Mouse (Mus musculus): Measurements from ENCODE around the gene Creb3l4. TPM values are rescaled to one million over a fixed set of nuclear protein-coding genes. Genes with fewer than 3 reads are reported as not detected.

Gene Creb3l4
- polyA plus RNA-seq, 1 experiment from 2014 or later, result 3.3 TPM

GRCm38 (mm10) chr3:90202884-90203283 lies 40.4 kb downstream of the Creb3l4 start:
- H3K4me2 ChIP-seq, result no peak overlapping the region
- peaks cover 9% of the 10 kb centered on the region for H3K36me3 ChIP-seq
- no peaks in the 10 kb centered on the region for H3K4me1 ChIP-seq (replicated peaks)
- no peak overlapping the region for H3K9ac ChIP-seq
- H3K27me3 ChIP-seq, result no peaks in the 10 kb centered on the region
- H3K27ac ChIP-seq (replicated peaks), result no peak overlapping the region
- 72% methylated on average over 1 of the region's 1 CpGs for WGBS
- H3K4me3 ChIP-seq, result no peak overlapping the region
- no peaks in the 10 kb centered on the region for H3K9me3 ChIP-seq
- ATAC-seq (ENCODE audit: low read depth), result no peak

- Histone ChIP-seq H3K4me2 (no peak overlapping the region), H3K4me3 (no peak overlapping the region), H3K27me3 (no peaks in the 10 kb centered on the region), H3K9ac (no peak overlapping the region), H3K36me3 (no peaks in the 10 kb centered on the region), H3K4me1 (replicated peaks) (no peaks in the 10 kb centered on the region), H3K27ac (replicated peaks) (no peak overlapping the region), H3K9me3 (no peaks in the 10 kb centered on the region)
- WGBS, result 95% methylated on average over 1 of the region's 1 CpGs
- no peak for ATAC-seq (ENCODE audit: low read depth)
Measured at GRCm38 (mm10) chr3:90197548-90197947, 45.8 kb downstream of the Creb3l4 start.

DNA sequence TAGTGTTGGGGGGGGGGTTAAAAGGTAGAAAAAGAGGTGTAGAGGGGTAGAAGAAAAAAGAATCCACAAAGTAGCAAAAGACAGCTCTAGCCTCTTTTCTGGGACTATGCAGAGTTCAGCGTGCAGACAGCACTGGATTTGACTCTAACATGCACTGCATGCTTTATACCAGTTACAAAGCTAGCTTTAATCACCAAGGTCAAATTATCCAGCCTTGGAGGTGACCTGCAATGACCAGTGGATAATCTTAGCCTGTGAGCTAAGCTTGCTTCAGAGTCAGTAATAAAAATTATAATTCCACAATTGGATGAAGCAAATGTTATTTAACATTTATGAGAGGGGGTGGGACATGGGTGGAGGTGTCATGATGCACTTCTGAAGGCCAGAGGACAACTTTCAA lies 47.7 kb downstream of the Creb3l4 start:
- no peak overlapping the region for H3K4me3 ChIP-seq
- H3K27ac ChIP-seq (replicated peaks), result no peak overlapping the region
- no peaks in the 10 kb centered on the region for H3K27me3 ChIP-seq
- no peak overlapping the region for H3K9ac ChIP-seq
- H3K36me3 ChIP-seq, result no peaks in the 10 kb centered on the region
- no peaks in the 10 kb centered on the region for H3K9me3 ChIP-seq
- no peak for ATAC-seq (ENCODE audit: low read depth)
- 79% methylated on average over 1 of the region's 1 CpGs for WGBS
- no peaks in the 10 kb centered on the region for H3K4me1 ChIP-seq (replicated peaks)
- H3K4me2 ChIP-seq, result no peak overlapping the region

DNA sequence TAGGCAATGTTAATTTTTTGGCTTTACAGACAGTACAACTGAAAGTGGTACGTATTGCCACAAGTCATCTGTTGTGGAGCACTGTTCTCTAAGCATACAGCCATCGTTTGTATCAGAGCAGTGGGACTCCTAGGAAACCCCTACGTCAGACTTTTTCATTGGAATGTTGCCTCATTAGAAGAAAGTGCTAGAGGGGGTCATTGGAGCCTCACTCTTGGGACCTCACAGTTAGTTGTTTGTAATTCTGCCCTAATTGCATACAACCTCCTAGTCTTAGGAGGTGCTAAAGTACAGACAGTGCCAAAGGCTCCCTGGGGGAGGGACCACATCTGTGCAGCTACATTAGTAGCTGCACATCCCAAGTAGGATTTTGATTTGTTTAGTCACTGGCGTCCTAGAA lies 48.6 kb downstream of the Creb3l4 start:
- Histone ChIP-seq H3K27ac (replicated peaks) (no peak overlapping the region), H3K4me2 (no peak overlapping the region), H3K4me1 (replicated peaks) (no peaks in the 10 kb centered on the region), H3K4me3 (no peak overlapping the region), H3K9ac (no peak overlapping the region), H3K36me3 (no peaks in the 10 kb centered on the region), H3K27me3 (no peaks in the 10 kb centered on the region), H3K9me3 (no peaks in the 10 kb centered on the region)
- 46% methylated on average over 4 of the region's 4 CpGs for WGBS
- no peak for ATAC-seq (ENCODE audit: low read depth)

DNA sequence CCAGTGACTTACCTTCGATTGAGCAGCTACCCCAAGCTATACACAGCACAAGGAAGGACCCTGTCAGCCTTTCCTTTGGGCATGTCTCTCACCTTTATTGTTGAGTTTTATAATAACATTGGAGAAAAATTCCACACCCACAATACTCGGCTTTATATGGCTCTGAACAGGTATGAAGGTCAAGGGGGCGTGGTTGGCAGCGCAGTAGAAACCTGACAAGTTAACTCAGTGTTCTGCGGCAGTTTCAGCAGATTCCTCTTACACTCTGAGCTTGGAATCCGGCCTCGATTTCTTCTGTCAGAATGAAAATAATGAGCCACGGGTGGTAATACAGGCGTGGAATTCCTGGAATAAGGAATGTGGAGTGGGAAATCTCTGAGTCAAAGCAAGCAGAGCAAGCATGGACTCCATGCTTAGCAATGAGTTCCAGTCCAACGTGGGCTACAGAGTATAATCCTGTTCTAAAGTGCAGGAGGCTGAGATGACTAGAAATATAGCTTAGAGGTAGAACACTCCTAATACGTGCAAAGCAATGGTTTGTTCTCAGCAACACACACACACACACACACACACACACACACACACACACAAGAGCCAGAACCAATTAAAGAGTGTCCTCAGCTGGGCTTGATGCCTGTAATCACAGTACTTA lies 52.3 kb downstream of the Creb3l4 start:
- ATAC-seq (ENCODE audit: low read depth), result no peak
- no peaks in the 10 kb centered on the region for H3K9me3 ChIP-seq
- H3K27me3 ChIP-seq, result no peaks in the 10 kb centered on the region
- no peaks in the 10 kb centered on the region for H3K4me1 ChIP-seq (replicated peaks)
- 83% methylated on average over 11 of the region's 11 CpGs for WGBS
- no peaks in the 10 kb centered on the region for H3K36me3 ChIP-seq
- H3K9ac ChIP-seq, result no peak overlapping the region
- no peak overlapping the region for H3K4me2 ChIP-seq
- H3K27ac ChIP-seq (replicated peaks), result no peak overlapping the region
- H3K4me3 ChIP-seq, result no peak overlapping the region

Small RNA genes within 50 kb of the gene (microRNA-seq; reads per million reads assigned to microRNA genes)
- not detected for gene Mir7012

Other genes with a start within 250 kb of the Creb3l4 start
- 120 and 133 TPM in 2 replicates for gene Hax1, start 244.7 kb downstream of the Creb3l4 start, polyA plus RNA-seq (2015; fragmentation: Nextera tagmentation; extraction: Ambion mirVana)
- gene 4933434E20Rik, start 191.9 kb downstream of the Creb3l4 start, polyA plus RNA-seq (2015; fragmentation: Nextera tagmentation; extraction: Ambion mirVana), result 217 and 231 TPM in 2 replicates
- 148 and 170 TPM in 2 replicates for gene Ubap2l, start 190.9 kb downstream of the Creb3l4 start, polyA plus RNA-seq (2015; fragmentation: Nextera tagmentation; extraction: Ambion mirVana)
- gene Tpm3, start 170.9 kb downstream of the Creb3l4 start, polyA plus RNA-seq (2015; fragmentation: Nextera tagmentation; extraction: Ambion mirVana), result 373 and 399 TPM in 2 replicates
- 0.28 and 0.29 TPM in 2 replicates for gene Nup210l, start 139.4 kb downstream of the Creb3l4 start, polyA plus RNA-seq (2015; fragmentation: Nextera tagmentation; extraction: Ambion mirVana)
- 750 and 953 TPM in 2 replicates for gene Rps27, start 29.9 kb downstream of the Creb3l4 start, polyA plus RNA-seq (2015; fragmentation: Nextera tagmentation; extraction: Ambion mirVana)
- 22.9 and 24.1 TPM in 2 replicates for gene Rab13, start 29.8 kb downstream of the Creb3l4 start, polyA plus RNA-seq (2015; fragmentation: Nextera tagmentation; extraction: Ambion mirVana)
- gene Jtb, start 11.9 kb downstream of the Creb3l4 start, polyA plus RNA-seq (2015; fragmentation: Nextera tagmentation; extraction: Ambion mirVana), result 85.9 and 90.3 TPM in 2 replicates
- 42.4 and 54.8 TPM in 2 replicates for gene Slc39a1, start 4.7 kb upstream of the Creb3l4 start, polyA plus RNA-seq (2015; fragmentation: Nextera tagmentation; extraction: Ambion mirVana)
- 23.7 and 27.0 TPM in 2 replicates for gene Crtc2, start 10.7 kb upstream of the Creb3l4 start, polyA plus RNA-seq (2015; fragmentation: Nextera tagmentation; extraction: Ambion mirVana)
- gene Dennd4b, start 21.7 kb upstream of the Creb3l4 start, polyA plus RNA-seq (2015; fragmentation: Nextera tagmentation; extraction: Ambion mirVana), result 5.9 and 7.4 TPM in 2 replicates
- 13.7 and 15.6 TPM in 2 replicates for gene Gatad2b, start 49.7 kb upstream of the Creb3l4 start, polyA plus RNA-seq (2015; fragmentation: Nextera tagmentation; extraction: Ambion mirVana)
- gene Slc27a3, start 146.4 kb upstream of the Creb3l4 start, polyA plus RNA-seq (2015; fragmentation: Nextera tagmentation; extraction: Ambion mirVana), result 22.9 and 24.1 TPM in 2 replicates
- 29.3 and 30.8 TPM in 2 replicates for gene Ints3, start 190.1 kb upstream of the Creb3l4 start, polyA plus RNA-seq (2015; fragmentation: Nextera tagmentation; extraction: Ambion mirVana)
- gene Npr1, start 222.4 kb upstream of the Creb3l4 start, polyA plus RNA-seq (2015; fragmentation: Nextera tagmentation; extraction: Ambion mirVana), result 3.7 and 3.9 TPM in 2 replicates
- gene Ilf2, start 232.6 kb upstream of the Creb3l4 start, polyA plus RNA-seq (2015; fragmentation: Nextera tagmentation; extraction: Ambion mirVana), result 280 and 290 TPM in 2 replicates
- gene Snapin, start 247.5 kb upstream of the Creb3l4 start, polyA plus RNA-seq (2015; fragmentation: Nextera tagmentation; extraction: Ambion mirVana), result 98.2 and 103 TPM in 2 replicates